Comparison of ENCODE assay signal across 9 mouse cellular contexts in genomic region chr16:4777171-4777904, GRCm38 (mm10). TPM values are rescaled to one million over a fixed set of nuclear protein-coding genes. Genes with fewer than 3 reads are reported as not detected.
DNase-seq lines count a peak whose midpoint lies in the region; ATAC-seq lines count a peak whose summit lies in the region.
"Had no signal": no experiment of that assay in that cellular context is flagged by ENCODE, and none has a peak within 500 bp of the region (broad histone marks: within the 10 kb centered on the region; RNA-seq: fewer than 3 reads in every experiment).

No protein-coding gene starts in this region.

- H3K36me3 ChIP-seq in intestine, embryonic 15.5 days: no peaks in the 10 kb centered on the region
- H3K36me3 ChIP-seq in stomach, embryonic 15.5 days: 0 out of 2 replicates have a peak, but pooled peaks cover under 1% of the 10 kb centered on the region

- ATAC-seq in intestine, embryonic 15.5 days: peak; percentile 4
- peak; percentile 13; the same call in 1 of the 2 replicates for ATAC-seq in stomach, embryonic 15.5 days (ENCODE audit: insufficient read depth, low FRiP score, low read depth)
- ATAC-seq in CD4-positive, CD25-positive, alpha-beta regulatory T cell, adult 4 months: no peak

- H3K9me3 ChIP-seq in intestine, embryonic 15.5 days: no peaks in the 10 kb centered on the region
- no peaks in the 10 kb centered on the region for H3K9me3 ChIP-seq in stomach, embryonic 15.5 days

- H3K4me3 ChIP-seq in intestine, embryonic 15.5 days (replicated peaks): no peak overlapping the region
- no peak overlapping the region for H3K4me3 ChIP-seq in stomach, embryonic 15.5 days (replicated peaks)

- no peak overlapping the region for H3K9ac ChIP-seq in intestine, embryonic 15.5 days
- H3K9ac ChIP-seq in stomach, embryonic 15.5 days: no peak overlapping the region
- H3K9ac ChIP-seq: liver, embryonic 14.5 days had no signal

- WGBS in intestine, embryonic 15.5 days: 92% methylated on average over 3 of the region's 3 CpGs
- 90% methylated on average over 3 of the region's 3 CpGs for WGBS in stomach, embryonic 15.5 days

- 0 out of 2 replicates have a peak overlapping the region, but pooled peaks have one; percentile 1 for H3K27ac ChIP-seq in intestine, embryonic 15.5 days
- H3K27ac ChIP-seq in stomach, embryonic 15.5 days: peak overlapping the region; percentile 26; the same call in 1 of the 2 replicates
- H3K27ac ChIP-seq: liver, embryonic 14.5 days had no signal

- H3K4me1 ChIP-seq in intestine, embryonic 15.5 days (replicated peaks): peaks cover 21% of the 10 kb centered on the region
- H3K4me1 ChIP-seq in stomach, embryonic 15.5 days: peaks cover 19% of the 10 kb centered on the region

- peak; percentile 39 for DNase-seq in cerebellum, adult 8-10 months
- no peak for DNase-seq in cerebellum, adult 9-10 months
- DNase-seq in lung, postnatal 36 days: peak; percentile 14
- DNase-seq in lung, postnatal 4 days: no peak
- no peak for DNase-seq in embryo, embryonic 9.5 days (ENCODE audit: extremely low spot score)

- no peak overlapping the region for H3K4me2 ChIP-seq in intestine, embryonic 15.5 days (replicated peaks)
- no peak overlapping the region for H3K4me2 ChIP-seq in stomach, embryonic 15.5 days

- H3K27me3 ChIP-seq in intestine, embryonic 15.5 days (replicated peaks): no peaks in the 10 kb centered on the region
- no peaks in the 10 kb centered on the region for H3K27me3 ChIP-seq in stomach, embryonic 15.5 days (replicated peaks)

RNA-seq across cellular contexts. Expression of gene Cdip1, which starts 12.8 kb away (rescaled TPM):
- 83.1 and 88.3 TPM in 2 replicates for polyA plus RNA-seq in intestine, embryonic 15.5 days (2015; fragmentation: Nextera tagmentation; extraction: Ambion mirVana)
- polyA plus RNA-seq in stomach, embryonic 15.5 days (2015; fragmentation: Nextera tagmentation; extraction: Ambion mirVana): 73.1 and 82.1 TPM in 2 replicates
- 10 to 100 TPM; 32.8 to 56.2 TPM for polyA plus RNA-seq in CD4-positive, CD25-positive, alpha-beta regulatory T cell, adult 4 months (2017; shearing (Covaris generic))

RNA-seq across cellular contexts. Expression of gene Hmox2, which starts 51.2 kb away (rescaled TPM):
- 90.4 and 91.7 TPM in 2 replicates for polyA plus RNA-seq in intestine, embryonic 15.5 days (2015; fragmentation: Nextera tagmentation; extraction: Ambion mirVana)
- 86.1 and 89.4 TPM in 2 replicates for polyA plus RNA-seq in stomach, embryonic 15.5 days (2015; fragmentation: Nextera tagmentation; extraction: Ambion mirVana)
- polyA plus RNA-seq in CD4-positive, CD25-positive, alpha-beta regulatory T cell, adult 4 months (2017; shearing (Covaris generic)): 100 to 1,000 TPM; 114 to 119 TPM

RNA-seq across cellular contexts. Expression of gene 4930562C15Rik, which starts 57.9 kb away (rescaled TPM):
- 0.23 TPM in 2 replicates for polyA plus RNA-seq in intestine, embryonic 15.5 days (2015; fragmentation: Nextera tagmentation; extraction: Ambion mirVana)
- polyA plus RNA-seq in stomach, embryonic 15.5 days (2015; fragmentation: Nextera tagmentation; extraction: Ambion mirVana): 0.44 and 0.64 TPM in 2 replicates
- 1 to 10 TPM in 1 of 2 experiments, under 1 TPM in 1; 0.68 to 1.3 TPM for polyA plus RNA-seq in CD4-positive, CD25-positive, alpha-beta regulatory T cell, adult 4 months (2017; shearing (Covaris generic))
- polyA plus RNA-seq: liver, embryonic 14.5 days had no signal

RNA-seq across cellular contexts. Expression of gene Nmral1, which starts 58.2 kb away (rescaled TPM):
- polyA plus RNA-seq in intestine, embryonic 15.5 days (2015; fragmentation: Nextera tagmentation; extraction: Ambion mirVana): 48.5 and 50.7 TPM in 2 replicates
- polyA plus RNA-seq in stomach, embryonic 15.5 days (2015; fragmentation: Nextera tagmentation; extraction: Ambion mirVana): 52.6 and 63.4 TPM in 2 replicates
- polyA plus RNA-seq in CD4-positive, CD25-positive, alpha-beta regulatory T cell, adult 4 months (2017; shearing (Covaris generic)): 10 to 100 TPM in 1 of 2 experiments, 1 to 10 TPM in 1; 7.4 to 10.3 TPM

Comparison
In these comparisons a context has a peak if more than half of its experiments do, and no peak if none do; other contexts are left out.
1. DNase-seq: peak in cerebellum, adult 8-10 months (single experiment) and lung, postnatal 36 days (single experiment); none in cerebellum, adult 9-10 months (single experiment), lung, postnatal 4 days (0 of 2) and embryo, embryonic 9.5 days (single experiment).